Mouse (Mus musculus) liver, embryonic 14.5 days (tissue): ENCODE data around the gene Inpp5a. TPM values are rescaled to one million over a fixed set of nuclear protein-coding genes. Genes with fewer than 3 reads are reported as not detected.

Experiments used
- ATAC-seq: fragments of 200-750 bp; cut with Nextera tagmentation; 2 replicates; pipeline ENCODE4 v1.8.0; 2017; ENCODE audit warnings: moderate number of reproducible peaks, mild to moderate bottlenecking, moderate library complexity; ENCODE audit not compliant: insufficient read depth
- DNase-seq, 3 experiments: peaks; one replicate each; pipeline ENCODE4 v3.0.0-alpha.2; 2012 to 2013; ENCODE audit warnings: low read depth in 3 of 3, low spot score in 3 of 3
- H3K27ac ChIP-seq: fragments of 300-500 bp; sonication (generic); 2 replicates; pipeline ENCODE4 v1.5.1; 2014; ENCODE audit warnings: moderate library complexity, mild to moderate bottlenecking, control low read depth, inconsistent platforms
- H3K27me3 ChIP-seq: fragments of 300-500 bp; sonication (generic); 2 replicates; pipeline ENCODE4 v1.6.1; 2014; ENCODE audit warnings: mild to moderate bottlenecking, low read length, moderate library complexity; ENCODE audit not compliant: control insufficient read depth, insufficient read depth
- H3K36me3 ChIP-seq: fragments of 300-500 bp; sonication (generic); replicated peaks from 2 replicates; pipeline ENCODE4 v1.6.1; 2014; ENCODE audit warnings: low read depth; ENCODE audit not compliant: control insufficient read depth, insufficient read depth
- H3K4me1 ChIP-seq, 2 experiments: fragments of 200-500 bp in 1 of 2; fragments of 300-500 bp in 1 of 2; sonication (generic) in 1 of 2; replicated peaks; 2 replicates each; pipeline ENCODE4 v1.6.1; 2012 to 2014; ENCODE audit warnings: antibody characterized with exemption in 1 of 2, inconsistent platforms in 1 of 2, low read length in 1 of 2; ENCODE audit not compliant: control insufficient read depth in 2 of 2, insufficient read depth in 2 of 2
- H3K4me2 ChIP-seq: fragments of 300-500 bp; sonication (generic); 2 replicates; pipeline ENCODE4 v1.6.1; 2014; ENCODE audit warnings: low read depth, mild to moderate bottlenecking, control low read depth, moderate library complexity
- H3K4me3 ChIP-seq, 2 experiments: fragments of 200-500 bp in 1 of 2; fragments of 300-500 bp in 1 of 2; sonication (generic) in 1 of 2; 2 replicates each; pipeline ENCODE4 v1.5.1; 2012 to 2014; ENCODE audit warnings: low read depth in 2 of 2, low read length in 2 of 2, mild to moderate bottlenecking in 2 of 2, control low read depth in 1 of 2, inconsistent platforms in 1 of 2, moderate library complexity in 1 of 2; ENCODE audit not compliant: insufficient read depth in 1 of 2
- H3K9ac ChIP-seq: fragments of 300-500 bp; sonication (generic); replicated peaks from 2 replicates; pipeline ENCODE4 v1.6.1; 2014; ENCODE audit warnings: mild to moderate bottlenecking, control low read depth, moderate library complexity
- H3K9me3 ChIP-seq: fragments of 300-500 bp; sonication (generic); 2 replicates; pipeline ENCODE4 v1.6.1; 2016; ENCODE audit warnings: low read length, mixed read lengths; ENCODE audit not compliant: control insufficient read depth
- CTCF ChIP-seq: IDR thresholded peaks from 2 replicates; pipeline ENCODE4 v1.5.1; 2016; ENCODE audit warnings: antibody characterized with exemption, low read depth, control low read depth
- EP300 ChIP-seq: IDR thresholded peaks from 2 replicates; pipeline ENCODE4 v1.6.1; 2016; ENCODE audit warnings: antibody characterized with exemption, low read depth
- WGBS: fragments of 180-500 bp; shearing (Covaris S2); extraction: QIAGEN DNeasy Blood & Tissue Kit; methylation state at CpG from one replicate; pipeline ENCODE4 v1.1.7; 2014; ENCODE audit not compliant: insufficient replicate concordance; 5-methylcytosine and 5-hydroxymethylcytosine counted together
- polyA plus RNA-seq, 2 experiments: library from polyadenylated mRNA; depleted of rRNA in 1 of 2; stranded (reverse) in 1 of 2; unstranded in 1 of 2; fragments of >200 nt; fragmentation: Nextera tagmentation in 1 of 2; extraction: Ambion mirVana in 1 of 2; gene quantifications; 2 replicates each; pipeline versions ENCODE4 v1.2.1 to v1.2.3; 2012 to 2014

Inpp5a gene
- polyA plus RNA-seq, 2 experiments = 2.4 to 3.5 TPM

- Histone ChIP-seq H3K9me3 (no peaks in the 10 kb centered on the region), H3K4me1 (peaks cover 0 to 16% of the 10 kb centered on the region in 2 experiments; a peak in 2 of 4 replicates), H3K4me3 (no peak overlapping the region), H3K9ac (no peak overlapping the region), H3K27ac (no peak overlapping the region), H3K36me3 (no peaks in the 10 kb centered on the region), H3K4me2 (no peak overlapping the region), H3K27me3 (no peaks in the 10 kb centered on the region)
- 54% methylated on average over 6 of the region's 6 CpGs for WGBS
- no peak; the same call in 1 of the 2 replicates for ATAC-seq
- DNase-seq = no peak
- TF ChIP-seq CTCF = no peak
Observed at GRCm38 (mm10) chr7:139398530-139399021, 9.7 kb downstream of the Inpp5a start.

- Histone ChIP-seq H3K9ac (no peak overlapping the region), H3K4me3 (no peak overlapping the region), H3K27me3 (no peaks in the 10 kb centered on the region), H3K9me3 (no peaks in the 10 kb centered on the region), H3K36me3 (no peaks in the 10 kb centered on the region), H3K27ac (no peak overlapping the region), H3K4me2 (no peak overlapping the region), H3K4me1 (peaks cover 0 to 16% of the 10 kb centered on the region in 2 experiments; a peak in 2 of 4 replicates)
- DNase-seq (no peak), ATAC-seq (no peak)
- no peak for TF ChIP-seq EP300
- 69% methylated on average over 4 of the region's 4 CpGs for WGBS
Observed at GRCm38 (mm10) chr7:139399572-139399971, 10.7 kb downstream of the Inpp5a start.

GRCm38 (mm10) chr7:139399977-139400685 lies 11.2 kb downstream of the Inpp5a start:
- Histone ChIP-seq H3K27me3 (no peaks in the 10 kb centered on the region), H3K4me2 (no peak overlapping the region), H3K36me3 (no peaks in the 10 kb centered on the region), H3K9me3 (no peaks in the 10 kb centered on the region), H3K9ac (no peak overlapping the region), H3K4me3 (no peak overlapping the region), H3K4me1 (peaks cover 0 to 16% of the 10 kb centered on the region in 2 experiments; a peak in 2 of 4 replicates), H3K27ac (no peak overlapping the region)
- no peak for ATAC-seq
- no peak for TF ChIP-seq CTCF
- no peak for TF ChIP-seq EP300
- DNase-seq = no peak
- WGBS = 47% methylated on average over 11 of the region's 11 CpGs

DNA sequence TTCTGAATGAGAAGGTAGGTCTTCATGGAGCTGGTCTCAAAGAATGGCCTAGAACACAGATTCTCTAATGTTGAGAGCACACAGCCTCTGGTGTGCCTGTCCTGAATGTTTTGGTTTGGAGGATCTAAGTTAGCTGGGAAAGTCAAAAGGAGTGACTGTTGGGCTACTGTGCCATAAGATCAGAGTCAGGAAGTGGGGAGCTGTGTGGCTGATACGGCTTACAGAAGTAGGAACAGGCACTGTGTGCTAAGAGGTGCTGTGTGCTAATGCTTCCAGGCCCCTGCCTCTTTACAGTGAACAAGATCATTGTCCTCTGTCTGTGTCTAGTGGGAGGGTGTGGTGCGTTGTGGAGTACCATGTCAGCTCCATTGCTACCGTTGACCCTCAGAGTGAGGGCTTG lies 12.0 kb downstream of the Inpp5a start:
- H3K4me1 ChIP-seq = peaks cover 0 to 16% of the 10 kb centered on the region in 2 experiments; a peak in 2 of 4 replicates
- no peak overlapping the region for H3K27ac ChIP-seq
- ATAC-seq (no peak), DNase-seq (no peak)
- TF ChIP-seq EP300 (no peak), CTCF (no peak)
- 39% methylated on average over 3 of the region's 3 CpGs for WGBS
- H3K4me2 ChIP-seq = no peak overlapping the region
- no peak overlapping the region for H3K9ac ChIP-seq
- H3K27me3 ChIP-seq = no peaks in the 10 kb centered on the region
- H3K4me3 ChIP-seq = no peak overlapping the region
- H3K9me3 ChIP-seq = no peaks in the 10 kb centered on the region
- no peaks in the 10 kb centered on the region for H3K36me3 ChIP-seq

- H3K4me1 ChIP-seq = peaks cover 0 to 16% of the 10 kb centered on the region in 2 experiments; a peak in 2 of 4 replicates
- H3K27ac ChIP-seq = no peak overlapping the region
- H3K36me3 ChIP-seq = no peaks in the 10 kb centered on the region
- H3K4me3 ChIP-seq = no peak overlapping the region
- DNase-seq (no peak), ATAC-seq (no peak)
- WGBS = 68% methylated on average over 8 of the region's 8 CpGs
- no peak overlapping the region for H3K4me2 ChIP-seq
- H3K27me3 ChIP-seq = no peaks in the 10 kb centered on the region
- H3K9ac ChIP-seq = no peak overlapping the region
- no peaks in the 10 kb centered on the region for H3K9me3 ChIP-seq
- TF ChIP-seq EP300 (no peak), CTCF (no peak)
Observed at GRCm38 (mm10) chr7:139401791-139402190, 12.9 kb downstream of the Inpp5a start.
